Mouse (Mus musculus): Measurements from ENCODE around the gene Tmem213.

GRCm38 (mm10) chr6:38129883-38130282 lies 20.8 kb downstream of the Tmem213 start:
- TF ChIP-seq POLR2A (IDR thresholded peaks at IDR 0.05; ENCODE audit: extremely low read depth, insufficient read depth, low read length) (no peak), CTCF (IDR thresholded peaks at IDR 0.05; ENCODE audit: low read depth, low read length) (no peak; the same call in 1 of the 2 replicates)
